Mouse (Mus musculus) cortical plate, adult 2 months (tissue): ENCODE data around the gene Klk1b4.

Source experiments
- CTCF ChIP-seq: fragments of 200-500 bp; IDR thresholded peaks from 2 replicates; pipeline ENCODE4 v1.5.1; 2011; ENCODE audit warnings: mild to moderate bottlenecking, control low read depth, low read length; ENCODE audit not compliant: insufficient read depth; ENCODE audit errors: extremely low read depth
- POLR2A ChIP-seq: fragments of 200-500 bp; IDR thresholded peaks from 2 replicates; pipeline ENCODE4 v1.6.1; 2011; ENCODE audit warnings: mild to moderate bottlenecking, low read length, control low read depth; ENCODE audit not compliant: insufficient read depth; ENCODE audit errors: extremely low read depth

DNA sequence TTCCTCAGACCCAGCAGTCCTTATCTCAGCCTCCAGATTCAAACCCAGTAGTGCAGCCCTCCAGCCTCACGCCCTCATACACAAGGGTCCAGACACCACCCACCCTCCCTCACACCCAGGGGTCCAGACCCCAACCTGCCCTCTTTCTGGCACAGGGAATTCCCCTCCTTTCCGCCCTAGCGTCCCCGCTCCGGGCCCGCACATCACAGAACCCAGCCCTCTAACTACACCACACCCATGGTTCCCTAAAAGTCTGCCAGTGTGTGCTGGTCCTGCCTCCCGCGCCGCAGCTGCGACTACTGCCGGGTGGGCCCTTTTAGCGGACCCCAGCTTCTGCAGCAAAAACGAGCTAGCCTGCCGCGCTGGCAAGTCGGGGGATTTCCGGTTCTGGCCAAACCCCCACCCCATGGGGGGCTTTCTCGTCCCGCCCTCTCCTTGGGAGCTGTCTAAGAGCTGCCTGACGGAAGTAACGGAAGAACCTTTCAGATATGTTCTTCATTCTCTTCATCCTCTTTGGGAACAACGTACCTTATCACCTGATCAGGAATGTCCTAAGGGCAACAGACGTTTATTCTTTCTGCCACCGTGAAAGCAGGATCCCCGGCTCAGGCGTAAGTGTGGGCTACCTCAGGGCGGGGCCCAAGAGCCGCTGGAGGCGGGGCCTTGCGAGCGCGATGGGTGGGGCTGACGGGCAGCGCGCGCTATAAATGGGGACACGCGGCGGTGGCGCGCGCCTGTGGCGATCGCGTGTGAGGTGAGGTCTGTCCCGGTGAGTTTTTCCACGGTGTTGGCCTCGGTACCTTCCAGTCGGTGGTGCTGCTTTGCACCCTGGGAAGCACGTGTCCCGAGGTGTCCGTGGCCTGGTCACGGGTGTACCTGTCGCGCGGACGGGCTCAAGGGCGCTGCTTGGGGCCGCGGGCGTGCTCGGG is 39.1 kb downstream of the Klk1b4 start, which contains the start of the genes 1700028J19Rik and 2410002F23Rik:
- TF ChIP-seq CTCF (no peak), POLR2A (peak; percentile 95)
